Mouse (Mus musculus): ENCODE results near the gene Dera.
"Not testable (repeated sequence)": the region's sequence is repeated elsewhere in the genome, so short reads cannot be mapped to it uniquely, and the experiment has no call there.

Dera gene

GRCm38 (mm10) chr6:137754056-137754856 is at the start of gene Dera:
Dera (plus strand) TSS chr6:137754546.
- peak; percentile 88 for DNase-seq (ENCODE audit: low read depth, low spot score)

- DNase-seq (ENCODE audit: low read depth, low spot score) = no peak
These were observed 48.1 kb upstream of the Dera start for GRCm38 (mm10) chr6:137706209-137706608.

- DNase-seq (ENCODE audit: low read depth, low spot score) = not testable (repeated sequence)
These were observed 45.5 kb upstream of the Dera start for GRCm38 (mm10) chr6:137708726-137709405.

- DNase-seq (ENCODE audit: low read depth, low spot score) = no peak
These were observed 43.9 kb upstream of the Dera start for GRCm38 (mm10) chr6:137710179-137711037.

- DNase-seq (ENCODE audit: low read depth, low spot score) = no peak
These were observed 41.6 kb upstream of the Dera start for GRCm38 (mm10) chr6:137712654-137713309.

- DNase-seq (ENCODE audit: low read depth, low spot score) = no peak
These were observed 41.1 kb upstream of the Dera start for GRCm38 (mm10) chr6:137713310-137713664.

- no peak for DNase-seq (ENCODE audit: low read depth, low spot score)
These were observed 37.5 kb upstream of the Dera start for GRCm38 (mm10) chr6:137716802-137717201.

GRCm38 (mm10) chr6:137722220-137722931 is 32.0 kb upstream of the Dera start:
- no peak for DNase-seq (ENCODE audit: low read depth, low spot score)

GRCm38 (mm10) chr6:137723898-137724297 is 30.4 kb upstream of the Dera start:
- DNase-seq (ENCODE audit: low read depth, low spot score) = peak; percentile 56

- DNase-seq (ENCODE audit: low read depth, low spot score) = no peak
These were observed 19.9 kb upstream of the Dera start for GRCm38 (mm10) chr6:137734460-137734845.

- DNase-seq (ENCODE audit: low read depth, low spot score) = peak; percentile 99
These were observed 19.3 kb upstream of the Dera start, which contains the start of gene Strap for GRCm38 (mm10) chr6:137734846-137735609. Strap (plus strand) TSS chr6:137735078.

GRCm38 (mm10) chr6:137735671-137736238 is 18.6 kb upstream of the Dera start:
- peak; percentile 48 for DNase-seq (ENCODE audit: low read depth, low spot score)

- no peak for DNase-seq (ENCODE audit: low read depth, low spot score)
These were observed 13.4 kb upstream of the Dera start for GRCm38 (mm10) chr6:137740972-137741371.

- no peak for DNase-seq (ENCODE audit: low read depth, low spot score)
These were observed 9.6 kb upstream of the Dera start for GRCm38 (mm10) chr6:137744700-137745099.

- peak; percentile 46 for DNase-seq (ENCODE audit: low read depth, low spot score)
These were observed 7.0 kb upstream of the Dera start for GRCm38 (mm10) chr6:137747174-137747928.

- no peak for DNase-seq (ENCODE audit: low read depth, low spot score)
These were observed 2.6 kb upstream of the Dera start for GRCm38 (mm10) chr6:137751551-137752274.

- DNase-seq (ENCODE audit: low read depth, low spot score) = no peak
These were observed 2.1 kb upstream of the Dera start for GRCm38 (mm10) chr6:137752275-137752655.

- no peak for DNase-seq (ENCODE audit: low read depth, low spot score)
These were observed 499 bp downstream of the Dera start for GRCm38 (mm10) chr6:137754857-137755232.

Data from CD4-positive helper T cell, adult 2 months (primary cell).